ENCODE assay signal across 14 mouse cellular contexts in genomic region chr8:57331727-57332630, GRCm38 (mm10). TPM values are rescaled to one million over a fixed set of nuclear protein-coding genes. Genes with fewer than 3 reads are reported as not detected.
DNase-seq lines count a peak whose midpoint lies in the region; ATAC-seq lines count a peak whose summit lies in the region.
"Had no signal": no experiment of that assay in that cellular context is flagged by ENCODE, and none has a peak within 500 bp of the region (broad histone marks: within the 10 kb centered on the region; RNA-seq: fewer than 3 reads in every experiment).

No protein-coding gene starts in this region.

- WGBS in heart, embryonic 10.5 days: under 1% methylated on average over 29 of the region's 29 CpGs
- WGBS in embryonic facial prominence, embryonic 10.5 days: under 1% methylated on average over 29 of the region's 29 CpGs
- WGBS in heart, embryonic 15.5 days: 2% methylated on average over 29 of the region's 29 CpGs
- 10% methylated on average over 29 of the region's 29 CpGs for WGBS in limb, embryonic 15.5 days

- intact Hi-C loops in heart, postnatal 25 days (cut with DNase I): loop anchor here (5.0 to 10.0 kb wide), 4 partner anchors 155 to 777 kb away; partner anchors contain the start of genes Cep44, Fbxo8 and Sap30

- peak overlapping the region; percentile 99 for H3K27ac ChIP-seq in heart, embryonic 10.5 days
- peak overlapping the region; percentile 80 for H3K27ac ChIP-seq in embryonic facial prominence, embryonic 10.5 days (replicated peaks)
- H3K27ac ChIP-seq in heart, embryonic 15.5 days: peak overlapping the region; percentile 98
- peak overlapping the region; percentile 70 for H3K27ac ChIP-seq in limb, embryonic 15.5 days
- H3K27ac ChIP-seq: left cerebral cortex, adult 2 months had no signal

- H3K9me3 ChIP-seq in heart, embryonic 10.5 days: no peaks in the 10 kb centered on the region
- no peaks in the 10 kb centered on the region for H3K9me3 ChIP-seq in embryonic facial prominence, embryonic 10.5 days
- H3K9me3 ChIP-seq in heart, embryonic 15.5 days (replicated peaks): no peaks in the 10 kb centered on the region
- H3K9me3 ChIP-seq in limb, embryonic 15.5 days: no peaks in the 10 kb centered on the region

- peaks cover 40% of the 10 kb centered on the region for H3K4me1 ChIP-seq in heart, embryonic 10.5 days
- H3K4me1 ChIP-seq in embryonic facial prominence, embryonic 10.5 days: peaks cover 38% of the 10 kb centered on the region
- peaks cover 32% of the 10 kb centered on the region for H3K4me1 ChIP-seq in heart, embryonic 15.5 days (replicated peaks)
- H3K4me1 ChIP-seq in limb, embryonic 15.5 days: peaks cover 45% of the 10 kb centered on the region

- ATAC-seq in heart, embryonic 15.5 days (replicated peaks; ENCODE audit: insufficient number of reproducible peaks, insufficient read depth, low FRiP score, low read depth): peak; percentile 33; the same call in 1 of the 2 replicates
- ATAC-seq in limb, embryonic 15.5 days (ENCODE audit: insufficient number of reproducible peaks, low FRiP score, low TSS enrichment, low read depth): no peak
- ATAC-seq: forebrain, postnatal 0 days; Patski had no signal

- H3K9ac ChIP-seq in heart, embryonic 15.5 days: peak overlapping the region; percentile 66
- H3K9ac ChIP-seq in limb, embryonic 15.5 days: no peak overlapping the region
- H3K9ac ChIP-seq: forebrain, postnatal 0 days had no signal

- H3K4me2 ChIP-seq in heart, embryonic 15.5 days: peak overlapping the region; percentile 82
- peak overlapping the region; percentile 75 for H3K4me2 ChIP-seq in limb, embryonic 15.5 days

- 0 out of 2 replicates have a peak, but pooled peaks cover 5% of the 10 kb centered on the region for H3K36me3 ChIP-seq in heart, embryonic 10.5 days
- no peaks in the 10 kb centered on the region for H3K36me3 ChIP-seq in embryonic facial prominence, embryonic 10.5 days (replicated peaks)
- H3K36me3 ChIP-seq in heart, embryonic 15.5 days: no peaks in the 10 kb centered on the region
- no peaks in the 10 kb centered on the region for H3K36me3 ChIP-seq in limb, embryonic 15.5 days

- peaks cover 17% of the 10 kb centered on the region; the same call in 1 of the 2 replicates for H3K27me3 ChIP-seq in heart, embryonic 10.5 days (ENCODE audit: insufficient read depth, poor library complexity, severe bottlenecking)
- peaks cover 100% of the 10 kb centered on the region for H3K27me3 ChIP-seq in embryonic facial prominence, embryonic 10.5 days (replicated peaks; ENCODE audit: low read depth, poor library complexity, severe bottlenecking)
- peaks cover 3% of the 10 kb centered on the region; the same call in 1 of the 2 replicates for H3K27me3 ChIP-seq in heart, embryonic 15.5 days
- H3K27me3 ChIP-seq in limb, embryonic 15.5 days: peaks cover 63% of the 10 kb centered on the region
- H3K27me3 ChIP-seq: Patski had no signal

- peak overlapping the region; percentile 67 for H3K4me3 ChIP-seq in heart, embryonic 10.5 days
- H3K4me3 ChIP-seq in embryonic facial prominence, embryonic 10.5 days: peak overlapping the region; percentile 48
- peak overlapping the region; percentile 57 for H3K4me3 ChIP-seq in heart, embryonic 15.5 days
- peak overlapping the region; percentile 37 for H3K4me3 ChIP-seq in limb, embryonic 15.5 days
- H3K4me3 ChIP-seq: left cerebral cortex, adult 2 months had no signal

- DNase-seq in heart, embryonic 10.5 days (ENCODE audit: low spot score): peak; percentile 92
- no peak for DNase-seq in heart, postnatal 25 days (ENCODE audit: low spot score)
- DNase-seq in embryonic facial prominence, embryonic 10.5 days (ENCODE audit: low spot score): peak; percentile 73
- DNase-seq in cerebellum, postnatal 25 days: no peak
- no peak for DNase-seq in thymus, postnatal 4 days
- DNase-seq in adrenal gland, postnatal 10 days: no peak
- DNase-seq: forebrain, postnatal 0 days; kidney, postnatal 10 days; lung, postnatal 14 days had no signal

RNA-seq across cellular contexts. Expression of gene Hand2, which starts 11.2 kb away (rescaled TPM):
- 10.3 and 16.7 TPM in 2 replicates for polyA plus RNA-seq in heart, embryonic 10.5 days (2016; fragmentation: Nextera tagmentation; extraction: Ambion mirVana)
- total RNA-seq in heart, postnatal 25 days (2021): 10 to 100 TPM; 49.0 to 56.6 TPM
- polyA plus RNA-seq in embryonic facial prominence, embryonic 10.5 days (2016; fragmentation: Nextera tagmentation; extraction: Ambion mirVana): 3.9 and 5.4 TPM in 2 replicates
- polyA plus RNA-seq in heart, embryonic 15.5 days (2015; fragmentation: Nextera tagmentation; extraction: Ambion mirVana): 8.7 and 11.8 TPM in 2 replicates
- 5.0 and 6.6 TPM in 2 replicates for polyA plus RNA-seq in limb, embryonic 15.5 days (2015; fragmentation: Nextera tagmentation; extraction: Ambion mirVana)
- 10 to 100 TPM; 32.2 to 38.4 TPM for total RNA-seq in adrenal gland, postnatal 10 days (2021)
- total RNA-seq: common myeloid progenitor, adult 5-6 weeks; forebrain, postnatal 0 days; left cerebral cortex, adult 2 months had no signal
- polyA plus RNA-seq: forebrain, postnatal 0 days had no signal

Comparison
In these comparisons a context has a peak if more than half of its experiments do, and no peak if none do; other contexts are left out.
1. DNase-seq: peak in heart, embryonic 10.5 days (single experiment) and embryonic facial prominence, embryonic 10.5 days (single experiment); none in heart, postnatal 25 days (single experiment), cerebellum, postnatal 25 days (0 of 2), thymus, postnatal 4 days (single experiment) and adrenal gland, postnatal 10 days (single experiment).
2. Peak in every context shown above with its lines, with median percentiles within 50 percentile points of each other: H3K27ac ChIP-seq and H3K4me3 ChIP-seq.